Comparison of ENCODE assay signal across 11 mouse cellular contexts in genomic region chr4:126113243-126113642, GRCm38 (mm10). TPM values are rescaled to one million over a fixed set of nuclear protein-coding genes. Genes with fewer than 3 reads are reported as not detected.
DNase-seq lines count a peak whose midpoint lies in the region; ATAC-seq and TF ChIP-seq lines count a peak whose summit lies in the region.
"Had no signal": no experiment of that assay in that cellular context is flagged by ENCODE, and none has a peak within 500 bp of the region (broad histone marks: within the 10 kb centered on the region; RNA-seq: fewer than 3 reads in every experiment).

No protein-coding gene starts in this region.

- H3K4me3 ChIP-seq in layer of hippocampus, adult 2 months: no peak overlapping the region
- H3K4me3 ChIP-seq: embryonic facial prominence, embryonic 13.5 days; forebrain, embryonic 12.5 days; intestine, embryonic 15.5 days had no signal

- no peak for TF ChIP-seq CTCF in layer of hippocampus, adult 2 months (conservative IDR thresholded peaks at IDR 0.05)

- DNase-seq in layer of hippocampus, adult 2 months (ENCODE audit: low spot score in 2 of 2): no peak
- no peak for DNase-seq in layer of hippocampus, postnatal 10 days (ENCODE audit: low spot score in 2 of 2)
- peak; percentile 87 for DNase-seq in brain, adult 2 months (ENCODE audit: low read depth, low spot score)
- peak; percentile 80 for DNase-seq in cerebellum, adult 11-12 months
- peak; percentile 65 to 69 for DNase-seq in gastrocnemius, adult 8-10 months (ENCODE audit: low spot score in 2 of 2)
- no peak for DNase-seq in embryo, embryonic 11 days
- DNase-seq: adrenal gland, adult 8-10 months had no signal

- peak overlapping the region; percentile 92 for H3K27ac ChIP-seq in layer of hippocampus, adult 2 months
- H3K27ac ChIP-seq: embryonic facial prominence, embryonic 13.5 days; forebrain, embryonic 12.5 days; intestine, embryonic 15.5 days had no signal

- no peak for ATAC-seq in activated CD4-positive, CD25-positive, alpha-beta regulatory T cell, adult 4 months
- ATAC-seq: intestine, embryonic 15.5 days had no signal

RNA-seq across cellular contexts. Expression of gene Stk40, which starts 9.5 kb away (rescaled TPM):
- total RNA-seq in layer of hippocampus, adult 2 months (2021): 10 to 100 TPM; 24.8 to 26.6 TPM
- total RNA-seq in layer of hippocampus, postnatal 10 days (2021): 10 to 100 TPM; 19.7 to 20.7 TPM
- 100 to 1,000 TPM; 122 to 135 (median 128) TPM for total RNA-seq in gastrocnemius, adult 8-10 months (2022)
- polyA plus RNA-seq in activated CD4-positive, CD25-positive, alpha-beta regulatory T cell, adult 4 months (2017; shearing (Covaris generic)): 10 to 100 TPM; 15.5 to 20.4 TPM

RNA-seq across cellular contexts. Expression of gene Lsm10, which starts 16.8 kb away (rescaled TPM):
- total RNA-seq in layer of hippocampus, adult 2 months (2021): 10 to 100 TPM; 13.4 to 13.8 TPM
- total RNA-seq in layer of hippocampus, postnatal 10 days (2021): 10 to 100 TPM; 15.6 TPM
- 10 to 100 TPM in 1 of 4 experiments, 1 to 10 TPM in 3; 8.8 to 10.9 (median 9.4) TPM for total RNA-seq in gastrocnemius, adult 8-10 months (2022)
- 10 to 100 TPM; 67.3 to 70.5 TPM for polyA plus RNA-seq in activated CD4-positive, CD25-positive, alpha-beta regulatory T cell, adult 4 months (2017; shearing (Covaris generic))

RNA-seq across cellular contexts. Expression of gene Eva1b, which starts 34.3 kb away (rescaled TPM):
- 1 to 10 TPM; 3.3 to 3.6 TPM for total RNA-seq in layer of hippocampus, adult 2 months (2021)
- 10 to 100 TPM in 1 of 2 experiments, 1 to 10 TPM in 1; 6.7 to 10.4 TPM for total RNA-seq in layer of hippocampus, postnatal 10 days (2021)
- 1 to 10 TPM; 2.0 to 4.9 (median 2.6) TPM for total RNA-seq in gastrocnemius, adult 8-10 months (2022)
- polyA plus RNA-seq in activated CD4-positive, CD25-positive, alpha-beta regulatory T cell, adult 4 months (2017; shearing (Covaris generic)): 10 to 100 TPM; 18.8 to 19.0 TPM

RNA-seq across cellular contexts. Expression of gene Sh3d21, which starts 50.0 kb away (rescaled TPM):
- total RNA-seq in layer of hippocampus, adult 2 months (2021): under 1 TPM; 0.59 to 0.81 TPM
- total RNA-seq in layer of hippocampus, postnatal 10 days (2021): 1 to 10 TPM; 1.0 to 1.1 TPM
- under 1 TPM; 0.46 to 0.86 (median 0.68) TPM for total RNA-seq in gastrocnemius, adult 8-10 months (2022)
- under 1 TPM in 1 of 2 experiments, not detected in 1; 0.92 TPM for polyA plus RNA-seq in activated CD4-positive, CD25-positive, alpha-beta regulatory T cell, adult 4 months (2017; shearing (Covaris generic))

RNA-seq across cellular contexts. Expression of gene Oscp1, which starts 54.9 kb away (rescaled TPM):
- total RNA-seq in layer of hippocampus, adult 2 months (2021): 10 to 100 TPM; 41.1 to 44.5 TPM
- total RNA-seq in layer of hippocampus, postnatal 10 days (2021): 10 to 100 TPM; 43.2 to 53.0 TPM
- total RNA-seq in gastrocnemius, adult 8-10 months (2022): 1 to 10 TPM; 1.2 to 3.2 (median 2.9) TPM
- under 1 TPM; 0.47 to 0.69 TPM for polyA plus RNA-seq in activated CD4-positive, CD25-positive, alpha-beta regulatory T cell, adult 4 months (2017; shearing (Covaris generic))

Comparison
In these comparisons a context has a peak if more than half of its experiments do, and no peak if none do; other contexts are left out.
1. DNase-seq: peak in brain, adult 2 months (single experiment), cerebellum, adult 11-12 months (single experiment) and gastrocnemius, adult 8-10 months (2 of 2); none in layer of hippocampus, adult 2 months (0 of 2), layer of hippocampus, postnatal 10 days (0 of 2) and embryo, embryonic 11 days (single experiment).
2. RNA of gene Stk40, which starts 9.5 kb away (total RNA-seq): 122 to 135 TPM in gastrocnemius, adult 8-10 months; 24.8 to 26.6 TPM in layer of hippocampus, adult 2 months and 19.7 to 20.7 TPM in layer of hippocampus, postnatal 10 days; every median in the first group is over 4 times any median in the second.